Mouse (Mus musculus) E14TG2a.4 (cell line): ENCODE results near the gene Gpr22.

Source experiments
- CTCF ChIP-seq: conservative IDR thresholded peaks from 2 replicates; pipeline ENCODE4 v1.5.1; 2014; ENCODE audit warnings: low read length
- NANOG ChIP-seq: IDR thresholded peaks from 2 replicates; pipeline ENCODE4 v1.6.1; 2014; ENCODE audit warnings: borderline replicate concordance, low read length, mixed read lengths
- POU5F1 ChIP-seq: IDR thresholded peaks from 2 replicates; pipeline ENCODE4 v1.6.1; 2014; ENCODE audit warnings: low read length, borderline replicate concordance

DNA sequence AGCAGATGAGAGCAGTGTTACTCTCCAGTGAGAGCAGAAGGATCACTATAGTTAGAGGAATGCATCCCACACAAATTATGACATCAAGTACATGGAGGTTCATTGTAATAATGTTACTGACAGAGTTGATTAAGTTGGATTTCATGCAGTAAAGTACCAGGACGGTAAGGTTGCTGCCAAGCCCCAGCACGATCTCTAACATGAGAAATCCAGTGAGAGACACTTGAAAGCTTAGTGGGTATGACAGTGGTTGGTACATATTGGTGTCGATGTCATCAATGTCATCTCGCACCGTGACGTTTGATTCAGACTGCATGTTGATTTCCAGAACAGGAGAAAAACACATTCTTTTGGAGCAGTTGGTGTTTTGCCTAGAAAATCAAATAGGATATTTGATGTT lies 4.1 kb downstream of the Gpr22 start:
- TF ChIP-seq CTCF (no peak), NANOG (no peak), POU5F1 (no peak)
